Comparison of ENCODE assay signal across 18 mouse cellular contexts in the genomic region with DNA sequence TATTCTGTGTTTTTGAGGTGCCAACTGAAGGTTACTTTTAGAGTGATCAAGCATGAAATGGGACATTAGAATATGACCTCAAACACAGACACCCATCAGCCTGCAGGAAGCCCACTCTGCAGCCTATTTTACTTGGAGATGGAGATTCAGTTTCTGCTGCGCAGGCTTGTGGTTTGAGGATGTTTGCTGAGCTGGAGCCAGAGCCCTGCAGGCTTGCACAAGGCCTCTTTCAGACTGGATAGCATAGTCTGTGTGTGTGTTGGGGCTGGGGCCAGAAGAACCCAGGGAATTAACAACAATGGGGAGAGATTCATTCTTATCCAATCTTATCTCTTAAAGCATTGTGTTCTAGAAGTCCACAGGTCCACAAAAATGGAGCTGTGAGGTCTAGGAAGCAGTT. TPM values are rescaled to one million over a fixed set of nuclear protein-coding genes. Genes with fewer than 3 reads are reported as not detected.
DNase-seq lines count a peak whose midpoint lies in the region; ATAC-seq and TF ChIP-seq lines count a peak whose summit lies in the region.
"Had no signal": no experiment of that assay in that cellular context is flagged by ENCODE, and none has a peak within 500 bp of the region (broad histone marks: within the 10 kb centered on the region; RNA-seq: fewer than 3 reads in every experiment).

No protein-coding gene starts in this region.

- no peak for TF ChIP-seq CTCF in bone marrow macrophage, adult 2 months (IDR thresholded peaks at IDR 0.05; ENCODE audit: low read depth, low read length)

- no peak for TF ChIP-seq POLR2A in bone marrow macrophage, adult 2 months (IDR thresholded peaks at IDR 0.05; ENCODE audit: borderline replicate concordance, low read depth, low read length)

- intact Hi-C loops in heart, postnatal 36 days (cut with DNase I) = no loop called here

- peaks cover 57% of the 10 kb centered on the region for H3K4me1 ChIP-seq in bone marrow macrophage, adult 2 months (ENCODE audit: control insufficient read depth, insufficient read depth, low read length)
- H3K4me1 ChIP-seq: forebrain, embryonic 15.5 days had no signal

- H3K4me3 ChIP-seq in bone marrow macrophage, adult 2 months (ENCODE audit: insufficient read depth, low read length) = no peak overlapping the region
- H3K4me3 ChIP-seq: forebrain, embryonic 15.5 days; heart, embryonic 13.5 days; hindbrain, embryonic 13.5 days had no signal

- peak; percentile 73 for DNase-seq in heart, adult 11 months
- no peak for DNase-seq in heart, postnatal 36 days
- peak; percentile 27 for DNase-seq in telencephalon, adult 2 months (ENCODE audit: low read depth, low spot score)
- DNase-seq in kidney, adult 11 months = no peak
- DNase-seq in kidney, adult 8-10 months = no peak
- DNase-seq: adrenal gland, postnatal 14 days; cerebellum, adult 11 months; cerebellum, adult 9-10 months; cerebellum, postnatal 25 days; gastrocnemius, postnatal 10 days; heart, postnatal 4 days had no signal

- ATAC-seq in granulocyte monocyte progenitor cell, adult 5-6 weeks (replicated peaks; ENCODE audit: poor library complexity, severe bottlenecking) = peak; percentile 49
- ATAC-seq: activated CD4-positive, CD25-positive, alpha-beta regulatory T cell, adult 4 months; forebrain, embryonic 15.5 days; hindbrain, postnatal 0 days had no signal

- H3K27ac ChIP-seq in bone marrow macrophage, adult 2 months (ENCODE audit: insufficient read depth, low read depth, low read length) = peak overlapping the region; percentile 31; the same call in 1 of the 2 replicates
- H3K27ac ChIP-seq: forebrain, embryonic 15.5 days; heart, embryonic 13.5 days; hindbrain, embryonic 13.5 days; hindbrain, postnatal 0 days had no signal

RNA-seq across cellular contexts. Expression of a gene that starts 30.6 kb away (rescaled TPM):
- 100 to 1,000 TPM; 319 to 364 TPM for total RNA-seq in heart, postnatal 36 days (2021)
- polyA plus RNA-seq in bone marrow macrophage, adult 2 months (2012; ENCODE audit: insufficient read depth, insufficient read length, missing spikeins) = 48.4 and 49.7 TPM in 2 replicates
- 15.5 and 23.1 TPM in 2 replicates for total RNA-seq in granulocyte monocyte progenitor cell, adult 5-6 weeks (2014; fragmentation: Nextera tagmentation)
- 30.4 and 37.6 TPM in 2 replicates for total RNA-seq in granulocyte monocyte progenitor cell, adult 5-6 weeks (2017)

Comparison
In these comparisons a context has a peak if more than half of its experiments do, and no peak if none do; other contexts are left out.
1. DNase-seq: peak in heart, adult 11 months (single experiment) and telencephalon, adult 2 months (single experiment); none in heart, postnatal 36 days (0 of 2), kidney, adult 11 months (single experiment) and kidney, adult 8-10 months (0 of 2).
2. RNA of a gene that starts 30.6 kb away (total RNA-seq): 319 to 364 TPM in heart, postnatal 36 days; 15.5 to 37.6 TPM in granulocyte monocyte progenitor cell, adult 5-6 weeks; every median in the first group is over 4 times any median in the second.